Mouse (Mus musculus): ENCODE measurements around the gene Myo3a. TPM values are rescaled to one million over a fixed set of nuclear protein-coding genes. Genes with fewer than 3 reads are reported as not detected.
A peak's percentile ranks its signal among the peaks of the same experiment; 100 is the strongest.

Gene Myo3a
- polyA plus RNA-seq, 1 experiment from 2014 or later: 0.22 TPM

- Histone ChIP-seq H3K36me3 (no peaks in the 10 kb centered on the region), H3K27ac (no peak within 1 kb of the TSS), H3K4me1 (peaks cover 15% of the 10 kb centered on the region), H3K4me3 (replicated peaks) (peak within 1 kb of the TSS; percentile 37), H3K9ac (no peak within 1 kb of the TSS), H3K4me2 (peak within 1 kb of the TSS; percentile 66), H3K9me3 (no peaks in the 10 kb centered on the region), H3K27me3 (replicated peaks) (peaks cover 79% of the 10 kb centered on the region)
- 1% methylated on average over 55 of the region's 55 CpGs for WGBS
- ATAC-seq (ENCODE audit: insufficient read depth, low FRiP score, low read depth): peak; percentile 66; the same call in 1 of the 2 replicates
Observed at GRCm38 (mm10) chr2:22621828-22622731, 394.8 kb downstream of the Myo3a start, which contains the start of gene Gad2. TSS of gene Gad2 (plus strand) at chr2:22622205.

- H3K27me3 ChIP-seq (replicated peaks): peaks cover 75% of the 10 kb centered on the region
- peak overlapping the region; percentile 37 for H3K4me3 ChIP-seq (replicated peaks)
- H3K27ac ChIP-seq: no peak overlapping the region
- H3K4me1 ChIP-seq: peaks cover 15% of the 10 kb centered on the region
- peak overlapping the region; percentile 66 for H3K4me2 ChIP-seq
- no peaks in the 10 kb centered on the region for H3K36me3 ChIP-seq
- H3K9me3 ChIP-seq: no peaks in the 10 kb centered on the region
- ATAC-seq (ENCODE audit: insufficient read depth, low FRiP score, low read depth): 0 out of 2 replicates have a peak, but pooled peaks have one; percentile 35
- no peak overlapping the region for H3K9ac ChIP-seq
- 2% methylated on average over 60 of the region's 60 CpGs for WGBS
Observed at GRCm38 (mm10) chr2:22623111-22624070, 396.1 kb downstream of the Myo3a start.

- H3K4me1 ChIP-seq: peaks cover 15% of the 10 kb centered on the region
- H3K4me3 ChIP-seq (replicated peaks): no peak overlapping the region
- ATAC-seq (ENCODE audit: insufficient read depth, low FRiP score, low read depth): no peak
- no peak overlapping the region for H3K27ac ChIP-seq
- WGBS: 6% methylated on average over 27 of the region's 27 CpGs
- no peak overlapping the region for H3K9ac ChIP-seq
- no peaks in the 10 kb centered on the region for H3K9me3 ChIP-seq
- peaks cover 69% of the 10 kb centered on the region for H3K27me3 ChIP-seq (replicated peaks)
- H3K4me2 ChIP-seq: no peak overlapping the region
- H3K36me3 ChIP-seq: no peaks in the 10 kb centered on the region
Observed at GRCm38 (mm10) chr2:22624188-22624975, 397.1 kb downstream of the Myo3a start.

- peaks cover 61% of the 10 kb centered on the region for H3K27me3 ChIP-seq (replicated peaks)
- H3K4me2 ChIP-seq: no peak overlapping the region
- H3K4me3 ChIP-seq (replicated peaks): no peak overlapping the region
- H3K9me3 ChIP-seq: no peaks in the 10 kb centered on the region
- H3K9ac ChIP-seq: no peak overlapping the region
- peaks cover 15% of the 10 kb centered on the region for H3K4me1 ChIP-seq
- H3K27ac ChIP-seq: no peak overlapping the region
- no peak for ATAC-seq (ENCODE audit: insufficient read depth, low FRiP score, low read depth)
- H3K36me3 ChIP-seq: no peaks in the 10 kb centered on the region
- 13% methylated on average over 16 of the region's 16 CpGs for WGBS
Observed at GRCm38 (mm10) chr2:22625096-22625960, 398.0 kb downstream of the Myo3a start.

- no peak for ATAC-seq (ENCODE audit: insufficient read depth, low FRiP score, low read depth)
- Histone ChIP-seq H3K4me2 (no peak overlapping the region), H3K9me3 (no peaks in the 10 kb centered on the region), H3K27ac (no peak overlapping the region), H3K36me3 (no peaks in the 10 kb centered on the region), H3K4me3 (replicated peaks) (no peak overlapping the region), H3K27me3 (replicated peaks) (peaks cover 43% of the 10 kb centered on the region), H3K9ac (no peak overlapping the region), H3K4me1 (peaks cover 8% of the 10 kb centered on the region; the same call in 1 of the 2 replicates)
- 29% methylated on average over 3 of the region's 3 CpGs for WGBS
Observed at GRCm38 (mm10) chr2:22627147-22627666, 399.9 kb downstream of the Myo3a start.

- H3K9ac ChIP-seq: no peak overlapping the region
- H3K4me2 ChIP-seq: no peak overlapping the region
- H3K4me1 ChIP-seq: peaks cover 4% of the 10 kb centered on the region; the same call in 1 of the 2 replicates
- no peak for ATAC-seq (ENCODE audit: insufficient read depth, low FRiP score, low read depth)
- H3K4me3 ChIP-seq (replicated peaks): no peak overlapping the region
- no peak overlapping the region for H3K27ac ChIP-seq
- no peaks in the 10 kb centered on the region for H3K36me3 ChIP-seq
- H3K27me3 ChIP-seq (replicated peaks): peaks cover 36% of the 10 kb centered on the region
- H3K9me3 ChIP-seq: no peaks in the 10 kb centered on the region
- WGBS: 36% methylated on average over 5 of the region's 5 CpGs
Observed at GRCm38 (mm10) chr2:22627819-22628432, 400.6 kb downstream of the Myo3a start.

GRCm38 (mm10) chr2:22634766-22635165 is 407.5 kb downstream of the Myo3a start:
- Histone ChIP-seq H3K4me1 (no peaks in the 10 kb centered on the region), H3K4me3 (replicated peaks) (no peak overlapping the region), H3K27me3 (replicated peaks) (no peaks in the 10 kb centered on the region), H3K9ac (no peak overlapping the region), H3K4me2 (no peak overlapping the region), H3K27ac (no peak overlapping the region), H3K9me3 (no peaks in the 10 kb centered on the region), H3K36me3 (no peaks in the 10 kb centered on the region)
- 38% methylated on average over 8 of the region's 8 CpGs for WGBS
- ATAC-seq (ENCODE audit: insufficient read depth, low FRiP score, low read depth): no peak

- Histone ChIP-seq H3K4me3 (replicated peaks) (no peak overlapping the region), H3K36me3 (no peaks in the 10 kb centered on the region), H3K4me2 (no peak overlapping the region), H3K9me3 (no peaks in the 10 kb centered on the region), H3K9ac (no peak overlapping the region), H3K4me1 (no peaks in the 10 kb centered on the region), H3K27ac (no peak overlapping the region), H3K27me3 (replicated peaks) (no peaks in the 10 kb centered on the region)
- ATAC-seq (ENCODE audit: insufficient read depth, low FRiP score, low read depth): no peak
- 37% methylated on average over 1 of the region's 1 CpGs for WGBS
Observed at GRCm38 (mm10) chr2:22646134-22646533, 418.8 kb downstream of the Myo3a start.

- WGBS: 53% methylated on average over 1 of the region's 1 CpGs
- H3K9ac ChIP-seq: no peak overlapping the region
- H3K27me3 ChIP-seq (replicated peaks): no peaks in the 10 kb centered on the region
- no peak overlapping the region for H3K27ac ChIP-seq
- H3K9me3 ChIP-seq: no peaks in the 10 kb centered on the region
- H3K4me2 ChIP-seq: no peak overlapping the region
- no peaks in the 10 kb centered on the region for H3K36me3 ChIP-seq
- H3K4me3 ChIP-seq (replicated peaks): no peak overlapping the region
- no peak for ATAC-seq (ENCODE audit: insufficient read depth, low FRiP score, low read depth)
- H3K4me1 ChIP-seq: no peaks in the 10 kb centered on the region
Observed at GRCm38 (mm10) chr2:22648394-22648793, 421.1 kb downstream of the Myo3a start.

- no peaks in the 10 kb centered on the region for H3K36me3 ChIP-seq
- WGBS: 77% methylated on average over 4 of the region's 4 CpGs
- ATAC-seq (ENCODE audit: insufficient read depth, low FRiP score, low read depth): no peak
- no peak overlapping the region for H3K27ac ChIP-seq
- no peak overlapping the region for H3K9ac ChIP-seq
- H3K4me1 ChIP-seq: no peaks in the 10 kb centered on the region
- no peaks in the 10 kb centered on the region for H3K9me3 ChIP-seq
- H3K4me3 ChIP-seq (replicated peaks): no peak overlapping the region
- H3K4me2 ChIP-seq: no peak overlapping the region
- no peaks in the 10 kb centered on the region for H3K27me3 ChIP-seq (replicated peaks)
Observed at GRCm38 (mm10) chr2:22651826-22652225, 424.5 kb downstream of the Myo3a start.
